Mouse (Mus musculus): Measurements from ENCODE around the gene Bach2.

The Bach2 gene

DNA sequence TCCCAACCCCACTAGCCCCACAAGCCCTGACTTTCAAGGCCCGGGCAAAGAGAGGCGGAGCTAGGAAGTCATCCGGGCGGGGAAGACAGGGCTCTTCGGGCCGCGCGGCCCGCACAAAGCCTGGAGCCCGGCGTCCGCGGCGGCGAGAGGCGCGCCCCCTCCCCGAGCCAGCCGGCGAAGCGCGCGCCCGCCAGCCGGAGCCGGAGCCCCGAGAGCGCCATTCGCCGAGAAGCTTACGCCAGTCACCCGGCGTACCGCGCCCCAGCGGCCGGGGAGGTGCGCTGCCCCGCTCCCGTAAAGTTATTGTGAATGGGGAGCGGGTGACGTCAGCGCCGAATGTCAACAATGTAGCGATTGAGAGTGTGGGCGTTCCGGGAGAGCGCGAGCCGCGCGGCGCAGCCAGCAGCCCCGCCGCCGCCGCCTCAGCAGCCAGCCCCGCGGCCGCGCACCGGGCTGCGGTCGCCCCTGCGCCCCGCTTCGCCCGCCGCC, at the start of gene Bach2:
Gene Bach2, plus strand, starts transcription at position 439 of the 489 bp plus-strand sequence.
- peak; percentile 74 for ATAC-seq (ENCODE audit: low TSS enrichment)

DNA sequence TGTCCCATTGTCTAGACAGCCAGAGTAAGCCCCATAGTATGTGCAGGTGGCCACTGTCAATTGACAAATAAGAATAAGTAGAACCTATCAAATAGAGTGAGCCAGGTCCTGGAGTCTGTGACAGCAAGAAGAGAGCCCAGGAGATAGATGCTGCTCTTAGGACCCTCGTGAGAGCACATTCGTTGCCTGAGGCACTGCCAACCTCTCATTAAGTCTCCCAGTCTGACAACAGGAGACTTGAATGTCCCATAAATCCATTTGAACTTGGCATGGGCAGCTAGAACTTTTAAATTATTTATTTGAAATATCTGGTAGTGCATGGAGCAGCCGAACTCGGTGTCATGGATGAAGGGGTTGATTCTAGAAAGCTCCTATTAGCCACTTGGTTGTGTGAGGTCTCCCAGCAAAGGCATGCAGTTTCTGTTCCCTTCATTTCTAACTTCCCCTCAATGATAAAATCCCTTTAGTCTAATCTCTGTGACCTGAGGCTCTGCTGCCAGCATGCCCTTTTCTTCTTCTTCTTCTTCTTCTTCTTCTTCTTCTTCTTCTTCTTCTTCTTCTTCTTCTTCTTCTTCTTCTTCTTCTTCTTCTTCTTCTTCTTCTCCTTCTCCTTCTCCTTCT, 49.1 kb upstream of the Bach2 start:
- ATAC-seq (ENCODE audit: low TSS enrichment) = no peak

DNA sequence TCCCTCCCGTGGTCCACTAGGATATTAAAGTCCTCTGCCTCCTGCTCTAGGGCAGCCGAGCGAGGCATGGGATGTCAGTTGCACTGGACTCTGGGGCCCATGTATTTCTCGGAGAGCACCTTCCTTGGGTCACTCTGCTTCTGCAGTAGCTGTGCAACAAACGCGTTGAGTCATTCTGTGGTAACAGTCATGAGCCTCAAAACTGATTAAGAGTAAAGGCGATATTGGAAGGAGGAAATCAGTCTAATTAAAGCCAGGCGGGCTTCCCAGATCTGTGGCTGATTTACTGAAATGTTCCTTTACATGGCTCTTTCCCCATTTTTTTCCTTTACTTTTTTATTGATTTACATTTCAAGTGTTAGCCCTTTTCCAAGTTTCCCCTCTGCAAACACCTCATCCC, 48.1 kb upstream of the Bach2 start:
- no peak for ATAC-seq (ENCODE audit: low TSS enrichment)

DNA sequence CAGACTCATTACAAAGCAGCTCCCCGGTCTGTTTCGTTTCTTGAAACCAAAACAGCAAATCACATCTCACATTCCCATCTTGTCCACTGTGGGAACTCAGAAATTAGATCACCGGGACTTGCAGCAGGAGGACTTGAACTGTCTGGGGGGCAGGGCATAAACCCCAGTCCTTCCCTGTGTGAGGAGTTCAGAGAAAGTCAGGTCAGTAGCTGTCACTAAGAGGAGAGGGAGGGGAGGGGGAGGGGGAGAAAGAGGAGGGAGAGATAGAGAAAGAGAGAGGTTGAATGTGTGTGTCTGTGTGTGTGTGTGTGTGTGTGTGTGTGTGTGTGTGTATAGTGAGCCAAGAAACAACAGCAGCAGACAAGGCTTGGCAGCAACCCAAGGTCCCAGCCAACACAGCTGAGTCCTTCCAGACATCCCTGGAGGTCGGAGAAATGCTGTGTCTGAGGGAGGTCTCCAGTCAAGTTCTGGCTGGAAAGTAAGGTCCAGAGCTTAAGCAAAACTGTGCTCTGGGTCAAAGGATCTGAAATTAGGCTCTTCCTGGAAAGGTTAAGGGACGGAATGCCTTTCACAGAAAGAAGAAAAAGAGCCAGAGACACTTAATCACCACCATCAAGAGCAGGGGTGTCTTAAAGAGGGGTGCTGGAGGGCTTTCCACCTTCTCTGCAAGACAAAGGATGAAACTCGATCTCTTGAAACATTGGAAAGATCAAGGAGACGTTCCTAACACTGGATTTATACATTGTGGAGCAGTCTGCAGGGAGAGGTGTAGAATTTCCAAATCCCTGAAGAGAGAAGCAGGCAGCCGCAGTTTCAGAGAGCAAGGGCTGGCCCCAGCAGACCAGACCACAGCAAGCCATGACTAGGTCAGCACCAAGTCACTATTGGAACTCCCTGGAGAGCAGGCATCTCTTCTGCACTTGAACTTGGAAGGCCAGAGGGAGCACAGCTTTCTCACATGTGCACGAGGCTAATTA, 42.4 kb upstream of the Bach2 start:
- no peak for ATAC-seq (ENCODE audit: low TSS enrichment)

DNA sequence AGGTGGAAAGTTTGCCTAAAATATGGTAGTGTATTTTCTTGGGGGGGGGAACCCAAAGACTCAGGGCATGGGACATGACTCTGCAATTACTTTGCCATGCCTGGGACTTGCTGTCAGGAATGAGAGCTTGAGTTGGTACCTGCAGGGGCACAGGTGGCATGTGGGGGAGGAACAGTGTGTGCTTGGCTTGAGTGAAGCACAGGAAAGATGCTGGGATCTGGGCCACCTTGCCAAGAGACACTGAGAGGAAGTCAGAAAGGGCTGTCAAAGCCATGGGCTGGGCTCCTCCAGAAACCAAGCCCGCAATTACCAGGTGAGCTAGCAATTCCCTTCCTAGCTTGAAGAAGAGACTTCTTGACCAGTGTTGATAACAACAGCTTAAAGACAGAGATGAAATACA, 40.6 kb upstream of the Bach2 start:
- ATAC-seq (ENCODE audit: low TSS enrichment) = no peak

DNA sequence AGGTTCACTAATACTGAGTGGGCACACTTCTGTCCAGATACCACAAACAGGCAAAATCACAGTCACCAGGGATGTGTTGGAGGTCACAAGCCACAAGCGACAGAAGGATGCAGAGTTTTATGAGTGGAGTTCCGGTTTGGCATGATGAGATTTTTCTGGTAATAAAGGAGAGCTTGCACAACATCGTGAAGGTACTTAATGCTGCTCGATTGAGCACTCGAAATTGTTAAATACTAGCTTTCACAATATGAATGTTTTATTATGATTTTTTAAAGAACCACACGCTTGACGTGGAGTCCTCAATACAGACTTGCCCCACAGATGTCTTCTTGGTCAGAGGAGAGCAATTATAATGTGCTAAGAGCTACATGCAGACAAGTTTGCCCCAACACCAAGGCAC, 40.0 kb upstream of the Bach2 start:
- ATAC-seq (ENCODE audit: low TSS enrichment) = no peak

DNA sequence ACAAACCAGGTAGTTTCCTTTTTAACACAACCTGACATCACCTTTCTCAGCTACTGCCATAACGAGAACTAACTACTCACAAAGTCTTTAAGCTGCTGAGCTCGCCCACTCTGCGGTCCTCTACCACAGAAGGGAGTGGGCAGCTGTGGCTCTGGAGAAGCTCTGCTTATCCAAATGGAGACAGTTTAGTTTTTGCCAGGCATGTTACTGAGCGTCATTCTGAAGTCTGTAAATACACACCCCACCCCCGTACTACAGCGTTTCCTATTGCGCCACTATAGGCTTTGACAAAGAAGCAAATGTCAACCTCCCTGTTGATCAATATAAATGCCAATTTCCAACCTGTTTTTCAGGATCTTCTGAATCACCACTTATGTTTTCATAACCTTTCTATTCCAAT, 39.4 kb upstream of the Bach2 start:
- peak; percentile 97 for ATAC-seq (ENCODE audit: low TSS enrichment)

DNA sequence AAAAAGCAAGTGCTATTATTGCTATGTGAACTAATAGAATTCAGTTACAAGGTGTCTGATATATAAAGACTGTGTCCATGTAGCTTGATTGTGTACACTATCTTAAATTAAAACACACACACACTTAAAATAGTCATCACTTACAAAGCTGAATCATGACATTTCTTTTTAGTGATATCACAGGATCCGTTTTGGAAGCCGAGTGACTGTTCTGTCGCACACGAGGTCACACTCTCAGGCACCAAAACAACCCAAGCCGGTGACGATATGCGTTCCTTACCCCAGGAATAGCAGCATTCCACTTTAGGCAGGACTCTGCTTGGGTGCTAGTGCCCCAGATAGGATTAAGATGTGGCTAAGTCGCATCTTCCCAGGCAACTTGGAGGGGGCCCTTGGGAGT, 37.5 kb upstream of the Bach2 start:
- no peak for ATAC-seq (ENCODE audit: low TSS enrichment)

DNA sequence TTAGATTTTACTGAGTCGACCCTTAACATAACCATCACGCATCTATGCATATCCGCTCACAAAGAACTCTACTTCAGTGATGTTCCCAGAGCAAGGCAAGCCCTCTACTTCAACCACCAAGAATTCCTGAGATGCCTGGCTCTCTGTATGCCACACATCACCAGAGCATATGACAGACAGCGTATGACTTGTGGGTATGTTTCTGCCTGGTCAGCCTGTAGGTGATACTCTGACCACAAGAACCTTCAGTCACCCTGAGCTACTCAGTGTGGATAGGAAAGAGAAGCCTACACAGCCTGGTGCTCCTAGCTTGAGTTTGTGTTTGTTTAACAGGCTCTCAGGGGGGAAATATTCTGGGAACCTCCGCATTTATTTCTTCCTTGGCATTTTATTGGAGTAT, 36.2 kb upstream of the Bach2 start:
- ATAC-seq (ENCODE audit: low TSS enrichment) = no peak

DNA sequence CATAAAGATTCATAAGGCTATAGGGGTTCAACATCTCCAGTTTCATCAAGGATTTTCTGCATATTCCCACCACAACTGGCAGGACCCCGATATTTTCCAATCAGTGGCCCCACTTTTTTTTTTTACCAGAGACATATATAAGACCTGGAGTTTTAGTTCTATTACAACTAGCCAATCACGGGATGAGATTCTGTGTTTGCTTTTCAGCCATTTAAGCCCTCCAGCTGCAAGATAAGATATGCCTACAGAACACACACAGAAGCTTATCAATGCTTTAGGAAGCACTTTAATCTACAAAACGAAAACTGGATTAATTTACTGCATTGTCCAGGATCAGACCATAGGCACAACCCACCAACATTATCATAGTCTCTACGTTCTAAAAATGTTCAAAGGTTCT, 33.8 kb upstream of the Bach2 start:
- no peak for ATAC-seq (ENCODE audit: low TSS enrichment)

DNA sequence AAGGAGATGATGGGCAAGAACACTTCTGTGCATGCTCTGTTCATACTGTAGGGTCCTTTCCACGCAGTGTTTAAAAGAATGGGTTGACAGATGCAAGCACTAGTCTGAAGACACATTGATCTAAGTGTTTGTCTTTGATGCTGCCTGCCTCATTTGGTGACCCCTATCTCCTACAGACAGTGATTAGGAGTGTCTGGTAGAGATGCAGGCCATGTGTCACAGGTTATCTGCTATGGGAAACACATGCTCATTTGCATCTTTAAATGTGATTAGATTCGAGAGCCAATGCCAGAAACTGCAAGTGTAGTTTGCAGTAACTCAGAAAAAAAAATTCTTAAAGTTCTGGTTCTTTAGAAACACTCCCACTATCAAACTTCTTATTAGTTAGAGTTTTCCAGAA, 32.8 kb upstream of the Bach2 start:
- no peak for ATAC-seq (ENCODE audit: low TSS enrichment)

DNA sequence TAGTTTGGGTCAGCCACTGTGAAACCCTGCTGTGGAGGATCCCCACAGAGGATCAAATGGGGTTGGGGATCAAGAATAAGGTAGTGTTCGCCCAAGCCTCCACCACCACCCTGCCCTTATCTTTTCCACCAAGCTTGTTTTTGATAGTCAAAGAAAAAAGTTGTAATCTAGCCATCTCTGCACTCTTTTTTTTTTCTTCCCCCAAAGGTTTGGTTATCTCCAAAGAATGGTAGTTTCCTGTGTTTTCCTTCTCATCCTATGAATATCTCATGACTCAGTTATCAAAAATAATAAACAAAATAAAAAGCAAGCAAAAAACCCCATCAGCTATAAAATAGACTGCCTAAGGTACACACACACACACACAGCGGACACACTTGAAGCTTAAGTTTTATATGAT, 28.6 kb upstream of the Bach2 start:
- no peak for ATAC-seq (ENCODE audit: low TSS enrichment)

DNA sequence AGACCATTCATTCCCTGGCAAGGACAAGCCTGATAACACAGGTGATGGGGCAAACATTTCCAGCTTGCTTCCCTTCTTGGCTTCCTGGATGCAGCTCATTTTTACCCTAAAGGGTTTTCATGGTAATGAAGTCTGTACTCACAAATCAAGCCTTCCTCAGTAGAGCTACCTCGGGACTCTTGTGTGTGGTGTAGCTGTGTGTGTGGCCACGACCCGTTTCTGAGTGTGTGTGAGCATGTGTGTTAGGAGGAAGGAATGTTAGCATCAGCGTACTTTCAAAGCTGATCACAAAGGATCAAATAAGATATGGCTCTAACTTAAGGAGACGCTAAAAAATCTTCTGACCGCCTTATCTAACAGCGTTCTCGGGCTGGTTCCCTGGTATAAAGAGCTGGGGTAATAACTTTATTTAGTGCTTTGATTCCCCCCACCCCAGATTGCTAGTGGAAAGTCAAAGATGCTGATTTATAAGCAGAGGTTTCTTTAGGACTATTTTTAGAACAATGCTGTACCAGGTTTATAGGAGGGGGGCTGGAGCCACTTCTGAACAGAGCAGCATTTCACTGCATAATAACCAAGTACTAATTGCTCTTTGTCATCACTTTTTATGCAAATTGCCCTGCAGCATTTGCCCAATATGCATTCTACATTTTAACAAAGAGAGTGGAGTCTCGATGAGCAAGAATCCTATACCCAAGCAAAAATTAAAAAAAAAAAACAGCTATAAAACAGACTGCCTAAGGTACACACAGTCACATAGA, 28.0 kb upstream of the Bach2 start:
- no peak for ATAC-seq (ENCODE audit: low TSS enrichment)

DNA sequence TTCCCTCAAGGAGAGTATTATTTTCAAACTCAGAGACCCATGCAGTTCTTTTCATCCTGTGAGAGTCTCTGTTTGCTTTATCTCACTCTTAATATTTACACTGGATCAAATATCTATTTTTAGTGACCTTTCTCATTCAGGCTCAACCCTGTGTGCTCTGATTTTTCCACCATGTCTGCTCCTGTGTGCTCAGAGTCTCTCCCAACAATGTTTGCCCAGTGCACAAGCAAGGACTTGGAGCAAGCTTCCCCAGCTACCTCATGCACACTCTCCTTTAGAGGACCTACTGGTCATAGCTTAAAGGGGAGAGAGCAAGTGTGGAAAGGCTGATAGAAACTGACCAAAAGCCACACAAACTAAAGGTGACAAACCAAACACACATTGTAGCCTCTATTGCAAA, 26.0 kb upstream of the Bach2 start:
- no peak for ATAC-seq (ENCODE audit: low TSS enrichment)

DNA sequence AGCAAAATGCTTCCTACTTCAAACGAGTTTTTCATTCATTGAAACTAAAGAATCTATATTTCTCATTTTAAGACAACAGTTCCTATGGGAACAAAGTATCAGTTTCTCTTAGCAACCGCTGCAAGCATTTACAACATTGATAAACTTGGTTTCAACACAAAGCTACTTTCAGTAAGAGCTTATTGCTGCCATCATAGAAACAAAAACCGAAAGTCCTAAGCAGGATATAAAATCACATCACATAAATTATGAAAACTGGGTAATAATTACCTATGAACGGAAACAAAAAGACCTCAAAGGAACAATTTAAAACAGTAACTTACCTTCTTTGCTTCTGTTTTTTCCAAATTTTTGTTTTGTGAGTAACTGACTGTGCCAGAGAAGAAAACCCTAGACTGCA, 22.1 kb upstream of the Bach2 start:
- ATAC-seq (ENCODE audit: low TSS enrichment) = no peak

DNA sequence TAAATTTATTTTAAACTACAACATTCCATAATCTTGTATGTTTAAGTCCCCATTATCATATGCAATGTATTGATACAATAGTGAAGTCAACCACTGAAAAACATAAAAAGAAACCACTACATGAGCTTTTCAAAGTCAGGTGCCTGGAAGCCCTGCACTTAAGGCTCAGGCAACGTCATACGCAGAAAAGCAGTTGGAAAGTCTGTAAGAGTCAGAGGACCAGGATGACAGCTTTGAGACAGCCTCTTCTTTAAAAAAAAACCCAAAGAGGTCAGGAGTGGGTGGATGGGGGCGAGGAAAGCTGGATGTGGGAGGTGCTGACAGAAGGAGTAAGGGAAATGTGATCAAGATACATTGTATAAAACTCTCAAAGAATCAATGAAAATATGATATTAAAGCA, 21.6 kb upstream of the Bach2 start:
- no peak for ATAC-seq (ENCODE audit: low TSS enrichment)

DNA sequence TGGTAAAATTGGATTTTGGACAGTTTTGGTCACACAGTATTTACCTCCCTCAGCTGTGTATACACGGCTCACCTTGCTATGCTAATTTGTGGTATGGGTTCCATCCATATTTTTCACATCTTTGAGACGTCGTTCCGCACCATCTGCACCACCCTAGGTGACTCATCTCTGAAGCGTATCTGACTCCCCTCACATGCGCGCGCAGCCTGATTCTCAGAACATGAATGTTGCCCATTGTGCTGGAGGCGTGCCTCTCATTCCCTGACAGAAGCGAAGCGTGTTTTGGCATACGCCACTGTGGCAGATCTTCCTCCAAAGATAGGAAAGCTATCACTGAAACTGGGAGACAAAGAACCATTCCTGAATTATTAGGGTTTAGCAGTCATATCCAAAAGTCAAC, 21.0 kb upstream of the Bach2 start:
- ATAC-seq (ENCODE audit: low TSS enrichment) = peak; percentile 91

DNA sequence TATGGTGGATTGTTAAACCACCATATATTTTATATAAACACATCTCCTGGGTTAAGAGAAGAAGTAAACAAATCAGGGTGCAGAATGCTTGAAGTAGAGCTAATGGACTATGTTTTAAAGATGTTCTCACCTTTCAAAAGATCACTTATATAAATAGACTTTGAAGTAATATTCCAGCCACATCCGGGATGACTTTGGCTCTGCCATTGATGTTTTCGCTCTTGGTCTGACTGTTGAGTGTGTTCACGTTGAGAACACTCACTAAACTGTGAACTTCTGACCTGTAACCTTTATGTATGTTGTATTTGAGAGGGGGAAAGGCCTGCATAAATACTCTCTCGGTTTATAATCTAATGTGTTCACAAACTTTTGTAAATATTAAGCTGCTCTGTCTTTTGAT, 20.2 kb upstream of the Bach2 start:
- ATAC-seq (ENCODE audit: low TSS enrichment) = no peak

DNA sequence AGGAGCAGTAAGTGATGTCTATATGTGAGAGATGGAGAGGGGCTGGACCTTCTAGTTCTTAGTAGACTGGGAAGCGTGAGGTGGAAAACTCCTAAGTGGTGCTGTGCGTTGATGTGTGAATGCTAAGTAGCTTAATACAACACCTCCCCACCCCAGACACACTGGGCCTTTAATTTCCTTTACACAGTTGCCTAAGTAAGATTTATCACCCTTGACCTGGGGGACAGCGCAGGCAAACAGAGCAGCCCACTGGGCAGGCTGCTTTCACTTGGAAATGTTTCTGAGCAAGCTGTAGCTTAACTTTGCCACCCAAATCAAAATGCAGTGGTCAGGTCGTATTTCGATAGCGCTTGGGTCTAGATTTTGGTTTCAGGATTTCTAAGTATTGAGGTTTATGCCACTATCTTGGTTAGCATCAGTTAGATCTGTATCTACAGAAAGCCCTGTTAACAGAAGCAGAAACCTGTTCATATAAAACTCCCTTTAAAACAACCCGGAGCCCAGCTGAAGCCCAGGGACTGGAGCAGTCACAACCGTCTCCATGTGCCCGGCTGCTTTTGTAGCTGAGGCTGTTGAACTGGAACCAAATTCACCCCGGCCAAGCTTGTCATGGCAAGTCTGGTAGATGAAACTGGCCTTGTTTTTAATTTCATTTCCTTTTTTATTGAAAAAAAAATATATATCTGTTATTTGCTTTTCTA, 19.0 kb upstream of the Bach2 start:
- no peak for ATAC-seq (ENCODE audit: low TSS enrichment)

DNA sequence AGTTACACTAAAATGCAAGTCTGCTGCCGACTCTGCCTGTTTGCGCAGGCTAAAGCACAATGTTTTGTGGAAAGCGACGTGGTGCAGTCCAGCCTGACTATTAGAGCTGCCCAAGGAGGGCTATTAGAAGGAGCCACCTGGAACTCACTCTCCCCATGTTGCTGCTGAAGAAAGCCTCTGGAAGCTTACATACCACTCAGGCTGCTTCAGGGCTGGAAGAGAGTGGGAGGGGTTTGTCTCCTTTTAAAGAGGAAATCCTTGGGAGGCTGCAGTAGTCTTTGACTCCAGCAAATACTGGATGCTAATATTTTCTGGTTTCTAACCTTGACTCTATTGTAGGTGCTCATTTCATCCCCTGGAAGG, 18.5 kb upstream of the Bach2 start:
- ATAC-seq (ENCODE audit: low TSS enrichment) = no peak

DNA sequence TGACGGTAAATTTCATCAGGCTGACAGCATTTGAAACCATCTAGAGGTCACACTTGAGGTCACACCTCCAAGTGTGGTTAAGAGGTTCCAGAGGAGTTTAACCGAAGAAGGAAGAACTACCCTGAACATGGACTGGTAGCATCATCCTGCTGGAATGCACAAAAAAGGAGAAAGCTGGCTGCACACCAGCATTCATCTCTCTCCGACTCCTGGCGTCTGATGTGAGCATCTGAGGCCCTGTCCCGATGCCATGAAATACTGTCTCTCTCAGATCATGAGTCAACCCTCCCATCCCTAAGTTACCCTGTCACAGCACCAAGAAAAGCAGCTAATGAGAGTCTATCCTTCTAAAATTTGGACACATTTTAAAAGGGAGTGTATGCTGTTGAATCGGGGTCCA, 17.6 kb upstream of the Bach2 start:
- no peak for ATAC-seq (ENCODE audit: low TSS enrichment)

DNA sequence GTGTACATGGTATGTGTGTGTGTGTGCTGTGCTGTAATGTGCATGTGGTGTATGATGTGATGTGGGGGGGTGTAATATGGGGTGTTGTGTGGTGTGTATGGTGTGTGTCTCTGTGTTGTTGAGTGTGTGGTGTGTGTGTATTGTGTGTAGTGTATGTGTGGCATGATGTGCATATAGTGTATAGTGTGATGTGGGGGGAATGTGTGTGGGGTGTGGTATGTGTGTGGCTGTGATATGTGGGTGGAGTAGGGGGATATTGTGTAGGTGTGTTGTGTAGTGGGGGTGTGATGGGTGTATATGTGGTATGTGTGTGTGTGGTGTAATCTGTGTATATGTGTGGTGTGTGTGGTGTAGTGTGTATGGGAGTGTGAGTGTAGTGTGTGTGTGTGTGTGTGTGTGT, 15.0 kb upstream of the Bach2 start:
- ATAC-seq (ENCODE audit: low TSS enrichment) = no peak

All from frontal cortex, adult (tissue).